Mouse (Mus musculus) bone marrow macrophage, adult 2 months (primary cell): ENCODE measurements around the gene Ift57.

Experiments used
- CTCF ChIP-seq: IDR thresholded peaks from 2 replicates; pipeline ENCODE4 v1.5.1; 2012; ENCODE audit warnings: low read depth, mild to moderate bottlenecking, low read length, moderate library complexity
- POLR2A ChIP-seq: IDR thresholded peaks from 2 replicates; pipeline ENCODE4 v1.6.1; 2012; ENCODE audit warnings: mild to moderate bottlenecking, low read depth, low read length, borderline replicate concordance

GRCm38 (mm10) chr16:49766326-49766725 is 67.3 kb downstream of the Ift57 start:
- TF ChIP-seq POLR2A (no peak), CTCF (no peak)
